Mouse (Mus musculus) limb, embryonic 14.5 days (tissue): Measurements from ENCODE around the gene Col2a1. TPM values are rescaled to one million over a fixed set of nuclear protein-coding genes. Genes with fewer than 3 reads are reported as not detected.

Experiments
- ATAC-seq: fragments of 200-750 bp; cut with Nextera tagmentation; 2 replicates; pipeline ENCODE4 v1.8.0; 2017; ENCODE audit warnings: low read depth, moderate number of reproducible peaks, moderate TSS enrichment; ENCODE audit not compliant: low FRiP score
- DNase-seq: peaks from one replicate; pipeline ENCODE4 v3.0.0-alpha.2; 2015; ENCODE audit warnings: low spot score
- H3K27ac ChIP-seq: fragments of 300-500 bp; sonication (generic); replicated peaks from 2 replicates; pipeline ENCODE4 v1.5.1; 2014; ENCODE audit warnings: low read depth, mild to moderate bottlenecking, low read length, moderate library complexity, mixed read lengths
- H3K27me3 ChIP-seq: fragments of 300-500 bp; sonication (generic); 2 replicates; pipeline ENCODE4 v1.6.1; 2014; ENCODE audit warnings: low read length, mixed read lengths; ENCODE audit not compliant: control insufficient read depth, insufficient read depth
- H3K36me3 ChIP-seq: fragments of 300-500 bp; sonication (generic); 2 replicates; pipeline ENCODE4 v1.6.1; 2014; ENCODE audit warnings: mild to moderate bottlenecking, low read length, moderate library complexity, mixed read lengths; ENCODE audit not compliant: control insufficient read depth, insufficient read depth
- H3K4me1 ChIP-seq: fragments of 300-500 bp; sonication (generic); 2 replicates; pipeline ENCODE4 v1.6.1; 2014; ENCODE audit warnings: antibody characterized with exemption, low read length, mixed read lengths; ENCODE audit not compliant: control insufficient read depth, insufficient read depth
- H3K4me2 ChIP-seq: fragments of 300-500 bp; sonication (generic); replicated peaks from 2 replicates; pipeline ENCODE4 v1.6.1; 2014; ENCODE audit warnings: low read depth, mild to moderate bottlenecking, low read length, moderate library complexity; ENCODE audit not compliant: severe bottlenecking
- H3K4me3 ChIP-seq: fragments of 300-500 bp; sonication (generic); replicated peaks from 2 replicates; pipeline ENCODE4 v1.5.1; 2014; ENCODE audit warnings: low read length
- H3K9ac ChIP-seq: fragments of 300-500 bp; sonication (generic); 2 replicates; pipeline ENCODE4 v1.6.1; 2014; ENCODE audit warnings: mild to moderate bottlenecking, low read depth, low read length, moderate library complexity; ENCODE audit not compliant: severe bottlenecking
- H3K9me3 ChIP-seq: fragments of 300-500 bp; sonication (generic); 2 replicates; pipeline ENCODE4 v1.6.1; 2016; ENCODE audit warnings: low read length; ENCODE audit not compliant: control insufficient read depth
- POLR2A ChIP-seq: fragments of 200-500 bp; IDR thresholded peaks from 2 replicates; pipeline ENCODE4 v1.8.0; 2012; ENCODE audit warnings: inconsistent platforms, mild to moderate bottlenecking, moderate library complexity, borderline replicate concordance; ENCODE audit not compliant: insufficient read depth, insufficient read length; ENCODE audit errors: extremely low read depth
- WGBS: fragments of 180-500 bp; shearing (Covaris S2); extraction: QIAGEN DNeasy Blood & Tissue Kit; methylation state at CpG from one replicate; pipeline ENCODE4 v1.1.7; 2014; 5-methylcytosine and 5-hydroxymethylcytosine counted together
- polyA plus RNA-seq, 2 experiments: library from polyadenylated mRNA; depleted of rRNA in 1 of 2; stranded (reverse) in 1 of 2; unstranded in 1 of 2; fragments of >200 nt; fragmentation: Nextera tagmentation in 1 of 2; extraction: Ambion mirVana in 1 of 2; gene quantifications; 2 replicates each; pipeline versions ENCODE4 v1.2.1 to v1.2.3; 2012 to 2014

The Col2a1 gene
- polyA plus RNA-seq, 2 experiments = 754 to 1,642 TPM

- no peak for TF ChIP-seq POLR2A
- H3K36me3 ChIP-seq = peaks cover 93% of the 10 kb centered on the region
These were observed 38.0 kb upstream of the Col2a1 start for GRCm38 (mm10) chr15:98042508-98042907.

GRCm38 (mm10) chr15:98039682-98040081, 35.2 kb upstream of the Col2a1 start:
- WGBS = 90% methylated on average over 10 of the region's 10 CpGs
- TF ChIP-seq POLR2A = no peak
- DNase-seq = no peak
- peaks cover 9% of the 10 kb centered on the region for H3K4me1 ChIP-seq
- no peak overlapping the region for H3K27ac ChIP-seq
- H3K9me3 ChIP-seq = 0 out of 2 replicates have a peak, but pooled peaks cover 3% of the 10 kb centered on the region
- H3K4me2 ChIP-seq = no peak overlapping the region
- no peak overlapping the region for H3K4me3 ChIP-seq
- no peaks in the 10 kb centered on the region for H3K27me3 ChIP-seq
- H3K9ac ChIP-seq = no peak overlapping the region
- H3K36me3 ChIP-seq = peaks cover 79% of the 10 kb centered on the region
- no peak for ATAC-seq

More at GRCm38 (mm10) chr15:98042508-98042907, 38.0 kb upstream of the Col2a1 start:
- Histone ChIP-seq H3K4me1 (no peaks in the 10 kb centered on the region), H3K4me3 (no peak overlapping the region), H3K27ac (no peak overlapping the region), H3K4me2 (no peak overlapping the region), H3K9me3 (0 out of 2 replicates have a peak, but pooled peaks cover 3% of the 10 kb centered on the region), H3K9ac (no peak overlapping the region), H3K27me3 (no peaks in the 10 kb centered on the region)
- WGBS = 88% methylated on average over 12 of the region's 12 CpGs
- DNase-seq (no peak), ATAC-seq (no peak)

GRCm38 (mm10) chr15:98036578-98036977, 32.1 kb upstream of the Col2a1 start:
- Histone ChIP-seq H3K27ac (no peak overlapping the region), H3K9ac (no peak overlapping the region), H3K36me3 (peaks cover 53% of the 10 kb centered on the region), H3K4me1 (peaks cover 10% of the 10 kb centered on the region), H3K4me3 (no peak overlapping the region), H3K27me3 (no peaks in the 10 kb centered on the region), H3K4me2 (no peak overlapping the region), H3K9me3 (no peaks in the 10 kb centered on the region)
- DNase-seq = no peak
- TF ChIP-seq POLR2A = no peak
- no peak for ATAC-seq
- 90% methylated on average over 5 of the region's 5 CpGs for WGBS

GRCm38 (mm10) chr15:98035076-98035755, 30.7 kb upstream of the Col2a1 start:
- DNase-seq (no peak), ATAC-seq (no peak)
- Histone ChIP-seq H3K4me3 (no peak overlapping the region), H3K4me1 (peaks cover 14% of the 10 kb centered on the region), H3K27ac (peak overlapping the region; percentile 68; the same call in 1 of the 2 replicates), H3K4me2 (no peak overlapping the region), H3K36me3 (peaks cover 40% of the 10 kb centered on the region), H3K9ac (no peak overlapping the region), H3K27me3 (no peaks in the 10 kb centered on the region), H3K9me3 (no peaks in the 10 kb centered on the region)
- WGBS = 0% methylated on average over 2 of the region's 3 CpGs
- TF ChIP-seq POLR2A = no peak

- ATAC-seq = peak; percentile 62
- H3K4me1 ChIP-seq = peaks cover 25% of the 10 kb centered on the region
- TF ChIP-seq POLR2A = no peak
- no peak for DNase-seq
- peaks cover 21% of the 10 kb centered on the region for H3K36me3 ChIP-seq
- no peak overlapping the region for H3K4me3 ChIP-seq
- no peaks in the 10 kb centered on the region for H3K9me3 ChIP-seq
- H3K27me3 ChIP-seq = no peaks in the 10 kb centered on the region
- WGBS = 65% methylated on average over 9 of the region's 9 CpGs
- no peak overlapping the region for H3K9ac ChIP-seq
- peak overlapping the region; percentile 79 for H3K27ac ChIP-seq
- no peak overlapping the region for H3K4me2 ChIP-seq
These were observed 28.8 kb upstream of the Col2a1 start for GRCm38 (mm10) chr15:98033233-98033748.
